Mouse (Mus musculus) lung, postnatal 4 days (tissue): Measurements from ENCODE around the gene 4930556J24Rik.
"Not testable (repeated sequence)": the region's sequence is repeated elsewhere in the genome, so short reads cannot be mapped to it uniquely, and the experiment has no call there.

Experiments used
- DNase-seq, 2 experiments: peaks; one replicate each; pipeline ENCODE4 v3.0.0; 2021

The 4930556J24Rik gene

GRCm38 (mm10) chr11:3970361-3970760 is 6.2 kb downstream of the 4930556J24Rik start:
- DNase-seq = no peak

GRCm38 (mm10) chr11:3969837-3970236 is 6.7 kb downstream of the 4930556J24Rik start:
- no peak for DNase-seq

GRCm38 (mm10) chr11:3964416-3965172 is 12.0 kb downstream of the 4930556J24Rik start:
- DNase-seq = no peak

- peak; percentile 83 to 84 for DNase-seq
These were observed 12.8 kb downstream of the 4930556J24Rik start, which contains the start of gene Pes1 for GRCm38 (mm10) chr11:3963610-3964415. TSS of gene Pes1 (plus strand) at chr11:3963975.

- no peak for DNase-seq
These were observed 13.4 kb downstream of the 4930556J24Rik start for GRCm38 (mm10) chr11:3963155-3963554.

- no peak for DNase-seq
These were observed 14.8 kb downstream of the 4930556J24Rik start for GRCm38 (mm10) chr11:3961761-3962160.

GRCm38 (mm10) chr11:3960901-3961300 is 15.7 kb downstream of the 4930556J24Rik start:
- DNase-seq = no peak

GRCm38 (mm10) chr11:3955371-3955770 is 21.2 kb downstream of the 4930556J24Rik start:
- not testable (repeated sequence) for DNase-seq

- DNase-seq = not testable (repeated sequence)
These were observed 21.7 kb downstream of the 4930556J24Rik start for GRCm38 (mm10) chr11:3954876-3955275.

- DNase-seq = no peak
These were observed 30.2 kb downstream of the 4930556J24Rik start for GRCm38 (mm10) chr11:3946386-3946785.

GRCm38 (mm10) chr11:3941371-3941770 is 35.2 kb downstream of the 4930556J24Rik start:
- DNase-seq = peak in 1 of 2 experiments; percentile 5

- DNase-seq = peak in 1 of 2 experiments; percentile 11
These were observed 39.2 kb downstream of the 4930556J24Rik start for GRCm38 (mm10) chr11:3937321-3937874.

GRCm38 (mm10) chr11:3936318-3936717 is 40.3 kb downstream of the 4930556J24Rik start:
- no peak for DNase-seq

- DNase-seq = no peak
These were observed 41.4 kb downstream of the 4930556J24Rik start for GRCm38 (mm10) chr11:3935135-3935534.

- DNase-seq = peak in 1 of 2 experiments; percentile 11
These were observed 42.8 kb downstream of the 4930556J24Rik start for GRCm38 (mm10) chr11:3933756-3934285.

- DNase-seq = peak; percentile 90 to 93
These were observed 44.9 kb downstream of the 4930556J24Rik start, which contains the start of gene Tcn2 for GRCm38 (mm10) chr11:3931511-3932211. TSS of gene Tcn2 (minus strand) at chr11:3932159.

GRCm38 (mm10) chr11:3930931-3931330 is 45.6 kb downstream of the 4930556J24Rik start:
- DNase-seq = no peak

- DNase-seq = peak in 1 of 2 experiments; percentile 60
These were observed 46.6 kb downstream of the 4930556J24Rik start for GRCm38 (mm10) chr11:3930019-3930418.

GRCm38 (mm10) chr11:3925916-3926315 is 50.7 kb downstream of the 4930556J24Rik start:
- DNase-seq = no peak

- DNase-seq = no peak
These were observed 53.8 kb downstream of the 4930556J24Rik start for GRCm38 (mm10) chr11:3922731-3923130.

GRCm38 (mm10) chr11:3922115-3922514 is 54.5 kb downstream of the 4930556J24Rik start:
- DNase-seq = no peak

- peak in 1 of 2 experiments; percentile 55 for DNase-seq
These were observed 55.2 kb downstream of the 4930556J24Rik start for GRCm38 (mm10) chr11:3921281-3921850.
